Mouse (Mus musculus) brain, embryonic 14.5 days (tissue): Measurements from ENCODE around the gene Ston2.

Experiments used
- CTCF ChIP-seq: fragments of 200-500 bp; IDR thresholded peaks from 2 replicates; pipeline ENCODE4 v1.5.1; 2012; ENCODE audit warnings: inconsistent platforms, mild to moderate bottlenecking, moderate library complexity, borderline replicate concordance; ENCODE audit not compliant: insufficient read depth, insufficient read length; ENCODE audit errors: extremely low read depth
- POLR2A ChIP-seq: fragments of 200-500 bp; IDR thresholded peaks from 2 replicates; pipeline ENCODE4 v1.6.1; 2012; ENCODE audit warnings: mild to moderate bottlenecking, inconsistent platforms, borderline replicate concordance; ENCODE audit not compliant: poor library complexity, insufficient read depth, insufficient read length, severe bottlenecking; ENCODE audit errors: extremely low read depth

DNA sequence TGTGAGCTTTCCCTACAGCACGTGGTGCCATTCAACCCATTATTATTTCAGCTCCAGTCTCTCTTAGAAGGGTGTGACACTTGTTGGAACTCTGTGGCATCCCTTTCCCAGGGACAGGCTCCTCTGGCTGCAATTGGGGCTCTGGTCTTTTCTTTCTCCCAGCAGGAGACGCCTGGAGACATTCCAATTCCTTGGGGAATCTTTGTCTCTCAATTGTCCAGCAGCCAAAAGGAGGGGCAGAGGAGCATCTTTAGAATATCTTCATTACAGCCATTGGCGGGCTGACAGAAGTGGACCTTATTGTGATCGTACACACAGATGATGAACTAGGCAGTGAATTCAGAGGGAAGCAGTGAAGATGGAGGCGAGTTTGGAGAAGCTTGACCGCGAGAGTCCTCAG, 180.5 kb downstream of the Ston2 start:
- TF ChIP-seq CTCF (no peak), POLR2A (no peak)
